Mouse (Mus musculus): Measurements from ENCODE around the gene Adora2b.

DNA sequence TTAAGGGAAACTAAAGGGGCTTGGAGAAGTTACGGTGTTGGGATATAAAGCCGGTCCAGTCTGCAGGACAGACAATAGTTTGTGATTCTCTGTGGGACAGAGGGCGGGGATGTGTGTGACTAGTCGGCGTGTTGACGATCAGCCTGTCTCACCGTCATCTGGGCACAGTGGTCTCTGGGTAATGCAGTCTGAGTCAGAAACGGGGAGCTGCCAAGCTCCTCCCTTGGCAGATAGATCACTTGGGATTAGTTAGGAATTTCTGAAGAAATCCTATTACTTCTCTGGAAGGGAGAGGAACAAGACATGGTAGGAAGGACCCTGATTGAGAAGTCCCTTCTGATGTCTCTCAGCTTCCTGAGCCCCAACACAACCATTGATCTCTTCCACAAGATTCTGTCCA, 4.9 kb upstream of the Adora2b start:
- TF ChIP-seq CTCF (IDR thresholded peaks at IDR 0.05; ENCODE audit: extremely low read depth, insufficient read depth, insufficient read length, insufficient replicate concordance) (no peak), POLR2A (IDR thresholded peaks at IDR 0.05; ENCODE audit: low read depth, low read length) (no peak)

Measured in spleen, adult 2 months (tissue).